Mouse (Mus musculus): ENCODE measurements around the gene Smarca4.
A peak's percentile ranks its signal among the peaks of the same experiment; 100 is the strongest.
"Not testable (repeated sequence)": the region's sequence is repeated elsewhere in the genome, so short reads cannot be mapped to it uniquely, and the experiment has no call there.

Gene Smarca4

GRCm38 (mm10) chr9:21615617-21616231 lies at the start of gene Smarca4:
Gene Smarca4 (plus strand): TSS chr9:21616169.
- DNase-seq = peak; percentile 100

GRCm38 (mm10) chr9:21566538-21566937 lies 49.4 kb upstream of the Smarca4 start:
- no peak for DNase-seq

- no peak for DNase-seq
These were observed 48.9 kb upstream of the Smarca4 start for GRCm38 (mm10) chr9:21567051-21567450.

- DNase-seq = no peak
These were observed 47.2 kb upstream of the Smarca4 start for GRCm38 (mm10) chr9:21568657-21569255.

GRCm38 (mm10) chr9:21574012-21574801 lies 41.8 kb upstream of the Smarca4 start:
- no peak for DNase-seq

GRCm38 (mm10) chr9:21575253-21575652 lies 40.7 kb upstream of the Smarca4 start:
- DNase-seq = no peak

GRCm38 (mm10) chr9:21576286-21576685 lies 39.7 kb upstream of the Smarca4 start:
- no peak for DNase-seq

- no peak for DNase-seq
These were observed 37.7 kb upstream of the Smarca4 start for GRCm38 (mm10) chr9:21578226-21578625.

- no peak for DNase-seq
These were observed 30.6 kb upstream of the Smarca4 start for GRCm38 (mm10) chr9:21585401-21585800.

- DNase-seq = no peak
These were observed 28.2 kb upstream of the Smarca4 start for GRCm38 (mm10) chr9:21587678-21588349.

GRCm38 (mm10) chr9:21588350-21588749 lies 27.6 kb upstream of the Smarca4 start:
- no peak for DNase-seq

- no peak for DNase-seq
These were observed 26.4 kb upstream of the Smarca4 start for GRCm38 (mm10) chr9:21589538-21589937.

- DNase-seq = no peak
These were observed 24.7 kb upstream of the Smarca4 start for GRCm38 (mm10) chr9:21591127-21591830.

GRCm38 (mm10) chr9:21591831-21592702 lies 23.9 kb upstream of the Smarca4 start:
- DNase-seq = no peak

- peak; percentile 90 for DNase-seq
These were observed 23.3 kb upstream of the Smarca4 start, which contains the start of the genes Timm29 and Yipf2 for GRCm38 (mm10) chr9:21592703-21593121. Gene Timm29 (plus strand): TSS chr9:21592722. Gene Yipf2 (minus strand): TSS chr9:21592828.

GRCm38 (mm10) chr9:21593122-21593721 lies 22.7 kb upstream of the Smarca4 start:
- no peak for DNase-seq

- not testable (repeated sequence) for DNase-seq
These were observed 21.6 kb upstream of the Smarca4 start for GRCm38 (mm10) chr9:21594350-21594749.

- DNase-seq = no peak
These were observed 21.1 kb upstream of the Smarca4 start for GRCm38 (mm10) chr9:21594838-21595237.

- peak; percentile 26 for DNase-seq
These were observed 17.8 kb upstream of the Smarca4 start for GRCm38 (mm10) chr9:21598198-21598597.

- no peak for DNase-seq
These were observed 15.8 kb upstream of the Smarca4 start for GRCm38 (mm10) chr9:21600186-21600585.

GRCm38 (mm10) chr9:21601073-21601472 lies 14.9 kb upstream of the Smarca4 start:
- no peak for DNase-seq

Measured in kidney, adult 18-20 months (tissue).